Mouse (Mus musculus): Measurements from ENCODE around the gene Gnaq.

DNA sequence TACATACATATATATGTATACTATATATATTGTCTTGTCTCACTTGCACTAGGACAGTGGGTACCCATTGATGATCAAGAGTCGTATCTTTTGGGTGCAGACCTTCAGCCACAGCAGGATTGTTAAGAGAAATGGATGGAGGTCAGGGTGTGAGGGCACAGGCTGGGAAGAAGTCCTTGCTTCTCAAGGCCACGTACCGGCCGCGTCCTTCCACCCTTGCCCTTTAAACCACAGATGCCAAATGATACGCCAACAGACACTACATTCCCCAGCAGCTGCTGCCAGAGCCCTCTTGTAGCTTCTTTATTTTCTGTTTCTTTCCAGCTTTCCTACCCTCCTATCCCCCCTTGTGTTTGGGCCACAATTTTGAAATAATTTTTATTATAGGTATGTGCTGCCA lies 251.5 kb downstream of the Gnaq start:
- no peak for TF ChIP-seq ZC3H11A (IDR thresholded peaks at IDR 0.05; ENCODE audit: borderline replicate concordance, low read depth, low read length)
- no peak for TF ChIP-seq CHD2 (IDR thresholded peaks at IDR 0.05; ENCODE audit: low read depth, low read length)
- TF ChIP-seq ZNF384 (IDR thresholded peaks at IDR 0.05; ENCODE audit: low read depth, low read length): no peak
- TF ChIP-seq MAFK (IDR thresholded peaks at IDR 0.05; ENCODE audit: insufficient read depth, low read depth, low read length): no peak

All from ES-E14 (cell line).